Comparison of ENCODE assay signal across 11 mouse cellular contexts in genomic region chr2:5762031-5762430, GRCm38 (mm10).
"Had no signal": no experiment of that assay in that cellular context is flagged by ENCODE, and none has a peak within 500 bp of the region (broad histone marks: within the 10 kb centered on the region; RNA-seq: fewer than 3 reads in every experiment).

No protein-coding gene starts in this region.

- H3K27ac ChIP-seq: kidney, embryonic 15.5 days; limb, embryonic 13.5 days; liver, embryonic 13.5 days; neural tube, embryonic 12.5 days had no signal

- H3K4me2 ChIP-seq: kidney, embryonic 15.5 days; limb, embryonic 13.5 days; liver, embryonic 13.5 days; neural tube, embryonic 12.5 days had no signal

- DNase-seq: kidney, adult 18-20 months; kidney, postnatal 14 days; left cerebral cortex, postnatal 4 days; liver, embryonic 13.5 days; lung, adult 18-20 months; midbrain, embryonic 14.5 days; thymus, adult 18-20 months; thymus, postnatal 14 days had no signal

- H3K4me1 ChIP-seq: kidney, embryonic 15.5 days; limb, embryonic 13.5 days; liver, embryonic 13.5 days; neural tube, embryonic 12.5 days had no signal

- H3K36me3 ChIP-seq: kidney, embryonic 15.5 days; limb, embryonic 13.5 days; liver, embryonic 13.5 days; neural tube, embryonic 12.5 days had no signal

- H3K9me3 ChIP-seq: kidney, embryonic 15.5 days; limb, embryonic 13.5 days; liver, embryonic 13.5 days; neural tube, embryonic 12.5 days had no signal

- H3K9ac ChIP-seq: kidney, embryonic 15.5 days; limb, embryonic 13.5 days; liver, embryonic 13.5 days; neural tube, embryonic 12.5 days had no signal

- H3K27me3 ChIP-seq: kidney, embryonic 15.5 days; limb, embryonic 13.5 days; liver, embryonic 13.5 days; neural tube, embryonic 12.5 days had no signal

- H3K4me3 ChIP-seq: kidney, embryonic 15.5 days; limb, embryonic 13.5 days; liver, embryonic 13.5 days; neural tube, embryonic 12.5 days had no signal
